Mouse (Mus musculus): ENCODE measurements around the gene Dip2b.

GRCm38 (mm10) chr15:100069101-100069500 lies 30.6 kb downstream of the Dip2b start:
- TF ChIP-seq CTCF (IDR thresholded peaks at IDR 0.05; ENCODE audit: low read depth) (no peak), EP300 (IDR thresholded peaks at IDR 0.05; ENCODE audit: low read depth) (no peak)
